Mouse (Mus musculus) liver, embryonic 14.5 days (tissue): Measurements from ENCODE around the gene Ces2c.

Experiments used
- CTCF ChIP-seq: IDR thresholded peaks from 2 replicates; pipeline ENCODE4 v1.5.1; 2016; ENCODE audit warnings: antibody characterized with exemption, low read depth, control low read depth
- EP300 ChIP-seq: IDR thresholded peaks from 2 replicates; pipeline ENCODE4 v1.6.1; 2016; ENCODE audit warnings: antibody characterized with exemption, low read depth

GRCm38 (mm10) chr8:104841360-104842078, 5.3 kb upstream of the Ces2c start:
- TF ChIP-seq CTCF (no peak), EP300 (no peak)
